Mouse (Mus musculus) bone marrow, adult 2 months (tissue): Measurements from ENCODE around the gene Alyref2.

Experiments used
- CTCF ChIP-seq: fragments of 200-500 bp; IDR thresholded peaks from 2 replicates; pipeline ENCODE4 v1.5.1; 2011; ENCODE audit warnings: low read length, control low read depth; ENCODE audit not compliant: control insufficient read depth, insufficient read depth
- POLR2A ChIP-seq: fragments of 200-500 bp; IDR thresholded peaks from 2 replicates; pipeline ENCODE4 v1.6.1; 2011; ENCODE audit warnings: low read depth, mild to moderate bottlenecking, control low read depth, low read length, borderline replicate concordance; ENCODE audit not compliant: control insufficient read depth

DNA sequence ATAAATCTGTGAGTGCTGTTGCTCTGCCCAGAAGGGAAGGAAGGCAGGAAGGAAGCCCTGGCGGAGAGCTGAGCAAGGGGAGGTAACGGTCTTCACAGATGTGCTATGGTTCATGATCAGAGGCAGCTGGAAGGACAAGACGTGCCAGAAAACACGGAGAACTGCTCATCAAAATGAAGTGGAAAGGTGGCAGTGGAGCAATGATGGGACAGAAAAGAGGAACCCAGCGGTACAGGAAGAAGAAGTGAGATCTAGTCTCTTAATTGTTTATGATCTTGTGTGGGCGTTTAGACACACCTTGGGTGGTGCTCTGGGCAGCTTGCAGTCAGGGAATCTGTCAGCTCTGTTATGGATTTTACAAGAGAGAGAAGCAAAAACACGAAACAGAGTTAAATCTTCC lies 48.0 kb downstream of the Alyref2 start:
- no peak for TF ChIP-seq POLR2A
- no peak for TF ChIP-seq CTCF
